Mouse (Mus musculus) gastrocnemius, postnatal 36 days (tissue): ENCODE measurements around the gene Pde4b. TPM values are rescaled to one million over a fixed set of nuclear protein-coding genes. Genes with fewer than 3 reads are reported as not detected.

Source experiments
- DNase-seq, 2 experiments: peaks; one replicate each; pipeline ENCODE4 v3.0.0; 2022
- intact Hi-C: fragments of 180-260 bp; cut with DNase I; formaldehyde crosslinking; loops from one replicate; pipeline ENCODE4 v1.15.1; 2025
- total RNA-seq, 2 experiments: library from RNA; stranded (reverse); gene quantifications; 2 replicates each; pipeline ENCODE4 v1.2.3; 2021

Pde4b gene
- total RNA-seq, 2 experiments from 2014 or later, result 41.3 to 44.3 TPM

- DNase-seq, result peak in 1 of 2 experiments; percentile 30
- intact Hi-C loops, result no loop called here
Observed at GRCm38 (mm10) chr4:102495474-102495873, 408.1 kb downstream of the Pde4b start.

- no peak for DNase-seq
- intact Hi-C loops, result no loop called here
Observed at GRCm38 (mm10) chr4:102496269-102497177, 409.2 kb downstream of the Pde4b start.

GRCm38 (mm10) chr4:102497221-102497620 lies 409.9 kb downstream of the Pde4b start:
- DNase-seq, result no peak
- intact Hi-C loops, result no loop called here

GRCm38 (mm10) chr4:102498169-102498919 lies 411.0 kb downstream of the Pde4b start:
- no peak for DNase-seq
- intact Hi-C loops, result no loop called here

GRCm38 (mm10) chr4:102498920-102499316 lies 411.6 kb downstream of the Pde4b start:
- intact Hi-C loops, result no loop called here
- no peak for DNase-seq

GRCm38 (mm10) chr4:102505714-102506113 lies 418.4 kb downstream of the Pde4b start:
- no peak for DNase-seq
- intact Hi-C loops, result no loop called here

- DNase-seq, result no peak
- intact Hi-C loops, result no loop called here
Observed at GRCm38 (mm10) chr4:102506376-102507280, 419.3 kb downstream of the Pde4b start.

- intact Hi-C loops, result no loop called here
- DNase-seq, result no peak
Observed at GRCm38 (mm10) chr4:102507344-102507743, 420.0 kb downstream of the Pde4b start.

GRCm38 (mm10) chr4:102507753-102508152 lies 420.4 kb downstream of the Pde4b start:
- no peak for DNase-seq
- intact Hi-C loops, result no loop called here

- intact Hi-C loops, result loop anchor here (2.0 kb wide), 1 partner anchor 27 kb away; no protein-coding TSS in a partner anchor
- DNase-seq, result peak in 1 of 2 experiments; percentile 16
Observed at GRCm38 (mm10) chr4:102510061-102510460, 422.7 kb downstream of the Pde4b start.

GRCm38 (mm10) chr4:102510939-102511391 lies 423.6 kb downstream of the Pde4b start:
- DNase-seq, result peak; percentile 78 to 83
- intact Hi-C loops, result loop anchor here (1.0 to 2.0 kb wide), 3 partner anchors 26 to 63 kb away; no protein-coding TSS in a partner anchor

GRCm38 (mm10) chr4:102511511-102511910 lies 424.2 kb downstream of the Pde4b start:
- intact Hi-C loops, result loop anchor here (1.0 to 2.0 kb wide), 3 partner anchors 25 to 63 kb away; no protein-coding TSS in a partner anchor
- DNase-seq, result peak; percentile 63 to 64

- intact Hi-C loops, result no loop called here
- DNase-seq, result no peak
Observed at GRCm38 (mm10) chr4:102512940-102513339, 425.6 kb downstream of the Pde4b start.

- intact Hi-C loops, result no loop called here
- DNase-seq, result no peak
Observed at GRCm38 (mm10) chr4:102513514-102513913, 426.2 kb downstream of the Pde4b start.

GRCm38 (mm10) chr4:102514972-102515835 lies 427.9 kb downstream of the Pde4b start:
- no peak for DNase-seq
- intact Hi-C loops, result no loop called here

GRCm38 (mm10) chr4:102516395-102516794 lies 429.1 kb downstream of the Pde4b start:
- no peak for DNase-seq
- intact Hi-C loops, result no loop called here

GRCm38 (mm10) chr4:102516982-102517630 lies 429.8 kb downstream of the Pde4b start:
- peak in 1 of 2 experiments; percentile 22 for DNase-seq
- intact Hi-C loops, result no loop called here

GRCm38 (mm10) chr4:102517653-102518052 lies 430.3 kb downstream of the Pde4b start:
- intact Hi-C loops, result no loop called here
- no peak for DNase-seq

GRCm38 (mm10) chr4:102518341-102518740 lies 431.0 kb downstream of the Pde4b start:
- intact Hi-C loops, result no loop called here
- no peak for DNase-seq
